Comparison of ENCODE assay signal across 8 mouse cellular contexts in the genomic region with DNA sequence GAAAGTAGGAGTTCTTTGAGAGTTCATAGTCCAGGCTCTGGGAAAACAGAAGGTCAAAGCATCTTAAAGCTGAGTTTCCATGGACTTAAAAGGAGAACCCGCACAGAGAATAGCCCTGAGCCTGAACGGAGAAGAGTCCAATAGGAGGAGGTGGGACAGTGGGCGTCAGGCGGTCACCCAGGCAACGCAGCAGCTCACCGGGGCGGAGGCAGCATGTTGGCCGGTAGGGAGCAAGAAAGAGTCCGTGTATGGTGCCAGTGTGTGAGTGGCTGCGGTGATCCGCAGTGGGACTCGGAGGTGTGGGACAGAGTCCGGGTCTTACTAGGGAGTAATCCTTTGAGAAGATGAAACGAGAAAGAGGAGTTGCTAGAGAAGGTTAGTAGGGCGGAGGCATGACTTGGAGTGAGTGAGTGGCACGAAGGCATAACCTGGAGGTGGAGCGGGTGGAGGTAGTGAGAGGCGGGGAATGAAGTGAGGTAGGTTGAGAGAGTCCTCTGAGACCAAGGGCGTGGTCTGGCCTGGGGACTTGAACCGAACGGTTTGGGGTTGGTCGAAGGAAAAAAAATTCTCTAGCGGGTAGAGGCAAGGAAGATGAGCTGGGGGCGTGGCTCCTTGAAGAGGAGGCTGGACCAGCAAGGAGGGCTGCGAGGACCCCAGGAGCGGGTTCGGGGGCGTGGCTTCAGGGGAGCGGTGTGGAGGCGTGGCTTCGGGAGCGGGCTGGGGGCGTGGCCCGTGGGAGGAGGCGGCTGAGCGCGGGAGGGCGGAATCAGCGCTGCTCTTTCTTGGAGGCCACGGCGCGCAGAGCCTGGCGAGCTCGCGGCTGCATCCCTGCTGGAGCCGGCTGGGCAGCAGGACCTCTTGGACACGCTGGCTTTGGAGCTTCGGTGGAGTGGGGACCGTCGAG. TPM values are rescaled to one million over a fixed set of nuclear protein-coding genes. Genes with fewer than 3 reads are reported as not detected.
A peak's percentile ranks its signal among the peaks of the same experiment; 100 is the strongest.
DNase-seq lines count a peak whose midpoint lies in the region; ATAC-seq and TF ChIP-seq lines count a peak whose summit lies in the region.

A gene (plus strand): TSS at position 41 of the 904 bp plus-strand sequence.

- peak; percentile 96 to 99 for DNase-seq in adrenal gland, adult (ENCODE audit: inconsistent age in 2 of 2, low spot score in 1 of 2)
- peak; percentile 77 for DNase-seq in gastrocnemius, postnatal 10 days
- DNase-seq in hindlimb bud, embryonic 11.5 days (ENCODE audit: extremely low spot score, low read depth, low spot score): peak; percentile 52
- DNase-seq in left cerebral cortex, adult 9 months (ENCODE audit: low spot score in 2 of 2): peak; percentile 27 to 47
- peak; percentile 70 for DNase-seq in right cerebral cortex, postnatal 14 days
- DNase-seq in urinary bladder, postnatal 36 days (ENCODE audit: low spot score in 2 of 2): peak; percentile 80 to 84

- peak; percentile 84 for ATAC-seq in megakaryocyte progenitor cell, adult 5-6 weeks (replicated peaks; ENCODE audit: poor library complexity)

- no peak for TF ChIP-seq CTCF in cortical plate, adult 2 months (IDR thresholded peaks at IDR 0.05; ENCODE audit: extremely low read depth, insufficient read depth, low read length)

- peak within 1 kb of the TSS; percentile 42 for H3K4me3 ChIP-seq in cortical plate, adult 2 months (ENCODE audit: insufficient read depth, low read length)

- H3K27ac ChIP-seq in cortical plate, adult 2 months (ENCODE audit: insufficient read depth, low read length): no peak within 1 kb of the TSS

- peaks cover 2% of the 10 kb centered on the region; the same call in 1 of the 2 replicates for H3K4me1 ChIP-seq in cortical plate, adult 2 months (ENCODE audit: control insufficient read depth, insufficient read depth, low read length)

- 0 out of 2 replicates have a peak, but pooled peaks have one; percentile 18 for TF ChIP-seq POLR2A in cortical plate, adult 2 months (IDR thresholded peaks at IDR 0.05; ENCODE audit: extremely low read depth, insufficient read depth, low read length)

RNA-seq across cellular contexts. Expression of the gene that starts here (rescaled TPM):
- polyA plus RNA-seq in cortical plate, adult 2 months (2012; rRNA removed): 5.1 and 6.1 TPM in 2 replicates
- 10 to 100 TPM in 1 of 2 experiments, 1 to 10 TPM in 1; 9.9 to 19.5 TPM for total RNA-seq in gastrocnemius, postnatal 10 days (2021)
- total RNA-seq in megakaryocyte progenitor cell, adult 5-6 weeks (2015): 20.2 and 20.4 TPM in 2 replicates
- total RNA-seq in megakaryocyte progenitor cell, adult 5-6 weeks (2017): 33.5 and 35.9 TPM in 2 replicates

Comparison
In these comparisons a context has a peak if more than half of its experiments do, and no peak if none do; other contexts are left out.
1. DNase-seq: peak in every context shown above with its lines; median percentile 98 in adrenal gland, adult; 82 in urinary bladder, postnatal 36 days; 77 in gastrocnemius, postnatal 10 days; 70 in right cerebral cortex, postnatal 14 days; 52 in hindlimb bud, embryonic 11.5 days; 37 in left cerebral cortex, adult 9 months.